Mouse (Mus musculus) adrenal gland (tissue): ENCODE data around the gene Jund.

Experiments
- intact Hi-C: fragments of 180-260 bp; cut with DNase I; formaldehyde crosslinking; loops from one replicate; pipeline ENCODE4 v1.15.1; 2025

Gene Jund

GRCm38 (mm10) chr8:70721601-70722000, 22.9 kb downstream of the Jund start:
- intact Hi-C loops: loop anchor here (2.0 to 5.0 kb wide), 2 partner anchors 31 to 121 kb away; no protein-coding TSS in a partner anchor

- intact Hi-C loops: loop anchor here (5.0 kb wide), 1 partner anchor 119 kb away; no protein-coding TSS in a partner anchor
These were observed 24.9 kb downstream of the Jund start, which contains the start of gene Pde4c for GRCm38 (mm10) chr8:70723486-70724210. Pde4c (plus strand) TSS chr8:70723720.

GRCm38 (mm10) chr8:70724216-70724615, 25.5 kb downstream of the Jund start:
- intact Hi-C loops: loop anchor here (5.0 kb wide), 1 partner anchor 118 kb away; no protein-coding TSS in a partner anchor

- intact Hi-C loops: no loop called here
These were observed 27.2 kb downstream of the Jund start for GRCm38 (mm10) chr8:70725792-70726447.

- intact Hi-C loops: no loop called here
These were observed 28.0 kb downstream of the Jund start for GRCm38 (mm10) chr8:70726721-70727120.

- intact Hi-C loops: no loop called here
These were observed 31.2 kb downstream of the Jund start for GRCm38 (mm10) chr8:70729808-70730475.

- intact Hi-C loops: no loop called here
These were observed 32.2 kb downstream of the Jund start for GRCm38 (mm10) chr8:70730956-70731355.

GRCm38 (mm10) chr8:70737705-70738104, 39.0 kb downstream of the Jund start:
- intact Hi-C loops: no loop called here

- intact Hi-C loops: no loop called here
These were observed 39.5 kb downstream of the Jund start for GRCm38 (mm10) chr8:70738211-70738610.

- intact Hi-C loops: no loop called here
These were observed 42.9 kb downstream of the Jund start for GRCm38 (mm10) chr8:70741661-70742060.

GRCm38 (mm10) chr8:70742176-70742575, 43.4 kb downstream of the Jund start:
- intact Hi-C loops: no loop called here

- intact Hi-C loops: no loop called here
These were observed 44.4 kb downstream of the Jund start for GRCm38 (mm10) chr8:70742981-70743655.

- intact Hi-C loops: no loop called here
These were observed 45.2 kb downstream of the Jund start for GRCm38 (mm10) chr8:70743656-70744590.

- intact Hi-C loops: no loop called here
These were observed 46.1 kb downstream of the Jund start for GRCm38 (mm10) chr8:70744806-70745205.

- intact Hi-C loops: no loop called here
These were observed 47.0 kb downstream of the Jund start for GRCm38 (mm10) chr8:70745691-70746220.

GRCm38 (mm10) chr8:70746676-70747075, 47.9 kb downstream of the Jund start:
- intact Hi-C loops: no loop called here

GRCm38 (mm10) chr8:70747211-70747890, 48.6 kb downstream of the Jund start:
- intact Hi-C loops: no loop called here

GRCm38 (mm10) chr8:70748246-70749096, 49.7 kb downstream of the Jund start:
- intact Hi-C loops: no loop called here
